Mouse (Mus musculus) lung, postnatal 36 days (tissue): ENCODE measurements around the gene Vmn1r83.

ENCODE experiments used
- DNase-seq: peaks from one replicate; pipeline ENCODE4 v3.0.0; 2022; ENCODE audit warnings: mixed read lengths

Vmn1r83 gene

GRCm38 (mm10) chr7:12329381-12329780 lies at the start of gene Vmn1r83:
Vmn1r83 (minus strand) TSS chr7:12329481.
- DNase-seq = no peak

GRCm38 (mm10) chr7:12369173-12369572 lies 39.9 kb upstream of the Vmn1r83 start, which contains the start of gene Vmn1r84:
Vmn1r84 (minus strand) TSS chr7:12369273.
- no peak for DNase-seq

GRCm38 (mm10) chr7:12300130-12300529 lies 29.2 kb downstream of the Vmn1r83 start, which contains the start of gene Vmn1r82:
Vmn1r82 (plus strand) TSS chr7:12300430.
- DNase-seq = no peak
